Mouse (Mus musculus) layer of hippocampus, postnatal 25 days (tissue): ENCODE measurements around the gene Ctsw. TPM values are rescaled to one million over a fixed set of nuclear protein-coding genes. Genes with fewer than 3 reads are reported as not detected.

ENCODE experiments used
- DNase-seq, 2 experiments: peaks; one replicate each; pipeline ENCODE4 v3.0.0; 2022; ENCODE audit warnings: mixed read lengths in 2 of 2, low spot score in 1 of 2; ENCODE audit errors: extremely low spot score in 1 of 2
- total RNA-seq, 2 experiments: library from RNA; stranded (reverse); gene quantifications; 2 replicates each; pipeline ENCODE4 v1.2.3; 2021

The Ctsw gene
- total RNA-seq, 2 experiments from 2014 or later: not detected

- DNase-seq: no peak
These were observed 23.9 kb downstream of the Ctsw start for GRCm38 (mm10) chr19:5444371-5444908.

GRCm38 (mm10) chr19:5433951-5434350 is 34.4 kb downstream of the Ctsw start:
- no peak for DNase-seq

GRCm38 (mm10) chr19:5432992-5433852 is 35.1 kb downstream of the Ctsw start:
- no peak for DNase-seq

GRCm38 (mm10) chr19:5431911-5432464 is 36.3 kb downstream of the Ctsw start:
- DNase-seq: no peak

GRCm38 (mm10) chr19:5430408-5430807 is 37.9 kb downstream of the Ctsw start:
- DNase-seq: no peak

- DNase-seq: no peak
These were observed 38.5 kb downstream of the Ctsw start for GRCm38 (mm10) chr19:5429806-5430205.

GRCm38 (mm10) chr19:5429219-5429618 is 39.1 kb downstream of the Ctsw start:
- DNase-seq: no peak

- no peak for DNase-seq
These were observed 40.2 kb downstream of the Ctsw start for GRCm38 (mm10) chr19:5428083-5428482.

GRCm38 (mm10) chr19:5426640-5427290 is 41.5 kb downstream of the Ctsw start:
- no peak for DNase-seq

- no peak for DNase-seq
These were observed 42.3 kb downstream of the Ctsw start for GRCm38 (mm10) chr19:5425906-5426565.

GRCm38 (mm10) chr19:5424782-5425741 is 43.2 kb downstream of the Ctsw start, which contains the start of the genes Drap1 and AI837181:
TSS of gene Drap1 (minus strand) at chr19:5424979.
TSS of gene AI837181 (plus strand) at chr19:5425144.
- peak; percentile 85 to 86 for DNase-seq

- DNase-seq: peak in 1 of 2 experiments; percentile 59
These were observed 44.1 kb downstream of the Ctsw start for GRCm38 (mm10) chr19:5424092-5424781.

- no peak for DNase-seq
These were observed 44.7 kb downstream of the Ctsw start for GRCm38 (mm10) chr19:5423561-5423960.

GRCm38 (mm10) chr19:5422895-5423443 is 45.3 kb downstream of the Ctsw start:
- DNase-seq: no peak

- no peak for DNase-seq
These were observed 46.0 kb downstream of the Ctsw start for GRCm38 (mm10) chr19:5422267-5422666.

- no peak for DNase-seq
These were observed 46.5 kb downstream of the Ctsw start for GRCm38 (mm10) chr19:5421784-5422183.

- no peak for DNase-seq
These were observed 47.7 kb downstream of the Ctsw start for GRCm38 (mm10) chr19:5420579-5420978.

GRCm38 (mm10) chr19:5419630-5420029 is 48.7 kb downstream of the Ctsw start:
- DNase-seq: no peak
